Mouse (Mus musculus) layer of hippocampus, adult 18-20 months (tissue): ENCODE measurements around the gene Anxa9. TPM values are rescaled to one million over a fixed set of nuclear protein-coding genes. Genes with fewer than 3 reads are reported as not detected.

Source experiments
- DNase-seq, 2 experiments: peaks; one replicate each; pipeline ENCODE4 v3.0.0; 2022; ENCODE audit warnings: low spot score in 2 of 2
- total RNA-seq, 2 experiments: library from RNA; stranded (reverse); gene quantifications; 2 replicates each; pipeline ENCODE4 v1.2.3; 2021

Anxa9 gene
- total RNA-seq, 2 experiments from 2014 or later: 0.59 to 0.63 TPM

GRCm38 (mm10) chr3:95284501-95285281 is 22.3 kb downstream of the Anxa9 start:
- no peak for DNase-seq

DNA sequence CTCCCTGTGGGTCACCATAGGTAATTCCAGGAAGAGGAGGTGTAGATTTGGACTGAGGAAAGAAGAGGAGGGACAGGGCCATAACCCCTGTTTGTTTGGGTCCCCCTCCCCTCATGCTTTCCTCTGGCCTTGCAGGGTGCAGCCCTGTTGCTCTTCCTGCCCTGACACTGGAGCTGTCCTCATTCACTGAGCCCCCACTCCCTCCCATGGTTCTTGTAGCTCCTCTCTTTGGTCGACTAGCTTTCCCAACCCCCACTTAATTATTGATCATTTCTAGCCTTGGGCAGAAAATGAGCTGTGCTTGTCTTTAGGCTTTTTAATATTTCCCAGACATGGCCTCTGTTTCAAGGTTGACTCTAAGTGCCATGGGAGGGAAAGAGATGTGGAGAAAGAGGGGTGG is 22.9 kb downstream of the Anxa9 start:
- no peak for DNase-seq

- DNase-seq: peak in 1 of 2 experiments; percentile 11
Measured at GRCm38 (mm10) chr3:95283589-95283941, 23.4 kb downstream of the Anxa9 start.

GRCm38 (mm10) chr3:95282865-95283588 is 23.9 kb downstream of the Anxa9 start:
- DNase-seq: peak; percentile 56 to 77

DNA sequence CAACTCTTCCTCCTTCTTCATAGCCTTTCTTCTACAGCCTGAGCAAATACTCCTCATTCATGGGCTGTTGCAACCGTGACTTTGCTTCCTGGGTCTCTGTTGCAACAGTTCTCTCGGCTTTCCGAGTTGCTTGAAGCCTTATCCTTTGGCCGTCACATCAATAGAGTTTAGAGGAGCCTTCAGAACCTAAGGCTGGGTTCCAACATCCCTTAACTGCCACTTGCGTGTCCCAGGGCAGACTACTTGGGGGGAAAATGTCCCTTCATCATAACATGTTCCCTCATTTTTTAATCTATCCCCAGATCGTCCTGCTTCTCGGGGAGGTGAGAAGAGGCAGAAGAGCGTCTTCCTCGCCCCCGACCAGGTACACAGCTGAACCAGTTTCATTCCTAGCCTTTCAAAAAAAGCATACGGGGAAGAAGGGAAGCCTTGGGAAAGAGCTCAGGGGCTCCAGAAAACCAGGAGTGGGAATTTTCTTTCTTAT is 24.6 kb downstream of the Anxa9 start:
- peak in 1 of 2 experiments; percentile 23 for DNase-seq

GRCm38 (mm10) chr3:95281216-95282126 is 25.5 kb downstream of the Anxa9 start, which contains the start of the genes Mindy1 and Prune1:
Gene Mindy1, plus strand, starts transcription at chr3:95281345.
Gene Prune1, minus strand, starts transcription at chr3:95282076.
- DNase-seq: peak; percentile 98 to 99

- peak in 1 of 2 experiments; percentile 37 for DNase-seq
Measured at GRCm38 (mm10) chr3:95280747-95281146, 26.2 kb downstream of the Anxa9 start.

DNA sequence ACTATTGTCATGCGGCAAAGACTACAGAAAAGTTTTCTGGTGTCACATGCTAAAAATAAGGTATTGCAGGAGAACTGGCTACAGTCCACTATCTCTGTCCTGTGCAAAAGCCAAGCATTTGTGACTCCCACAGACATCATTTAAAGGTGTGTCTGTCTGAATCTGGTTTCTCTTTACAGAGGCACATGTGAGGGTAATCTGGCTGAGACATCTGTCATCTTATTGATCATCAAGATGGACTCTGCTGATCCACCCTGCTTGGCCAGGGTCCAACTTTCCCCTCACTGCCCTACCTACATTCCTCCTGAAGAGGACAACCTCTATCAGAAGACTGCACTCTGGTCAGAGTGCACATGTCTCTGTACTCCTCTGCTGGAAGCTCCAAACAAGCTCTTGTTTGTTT is 29.8 kb downstream of the Anxa9 start:
- DNase-seq: no peak

- no peak for DNase-seq
Measured at GRCm38 (mm10) chr3:95276428-95276934, 30.5 kb downstream of the Anxa9 start.

DNA sequence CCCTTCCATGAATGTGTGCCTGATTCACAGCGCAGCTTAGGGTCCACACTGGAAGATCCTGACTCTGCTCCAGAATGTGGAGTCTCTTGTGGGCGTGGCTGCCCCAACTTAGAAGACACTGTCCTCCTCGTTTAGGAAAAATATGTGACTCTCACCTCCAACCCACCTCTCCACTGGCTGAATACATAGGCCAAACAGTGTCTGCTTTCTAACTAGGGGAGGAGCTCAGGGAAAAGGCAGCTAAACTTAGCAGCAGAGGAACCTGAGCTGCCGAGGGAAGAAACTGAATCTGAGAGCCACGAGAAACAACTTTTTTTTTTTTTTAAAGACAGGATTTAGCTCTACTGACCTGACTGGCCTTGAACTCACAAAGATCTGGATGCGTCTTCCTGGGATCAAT is 31.8 kb downstream of the Anxa9 start:
- no peak for DNase-seq

GRCm38 (mm10) chr3:95274453-95274852 is 32.5 kb downstream of the Anxa9 start:
- no peak for DNase-seq

GRCm38 (mm10) chr3:95273471-95273870 is 33.5 kb downstream of the Anxa9 start:
- no peak for DNase-seq

DNA sequence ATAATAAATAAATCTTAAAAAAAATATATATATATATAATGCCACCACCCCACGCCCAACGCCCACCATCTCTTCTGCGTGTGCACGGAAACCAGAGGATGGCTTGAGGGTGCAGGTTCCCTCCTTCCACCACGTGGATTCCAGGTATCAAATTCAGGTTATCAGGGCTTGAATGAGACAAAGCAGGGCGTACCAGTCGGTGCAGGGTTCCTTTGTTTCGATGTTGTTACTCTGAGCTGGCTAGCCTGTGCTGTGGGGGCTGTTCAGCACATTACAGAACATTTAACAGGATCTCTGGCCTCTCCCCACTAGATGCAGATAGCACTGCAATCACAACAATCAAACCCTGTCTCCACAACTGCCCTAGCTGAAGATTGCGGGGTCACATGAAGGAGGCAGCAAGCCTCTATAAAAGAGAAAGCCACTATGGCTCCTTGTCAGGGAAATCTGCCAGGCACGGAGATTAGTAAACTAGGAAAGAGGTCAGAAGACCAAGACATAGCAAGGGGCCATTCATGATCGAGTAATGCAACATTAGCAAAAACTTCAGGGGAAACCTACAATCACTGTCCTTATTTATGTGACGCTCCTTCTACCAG is 36.1 kb downstream of the Anxa9 start:
- DNase-seq: no peak

GRCm38 (mm10) chr3:95269789-95270188 is 37.2 kb downstream of the Anxa9 start:
- peak in 1 of 2 experiments; percentile 59 for DNase-seq

DNA sequence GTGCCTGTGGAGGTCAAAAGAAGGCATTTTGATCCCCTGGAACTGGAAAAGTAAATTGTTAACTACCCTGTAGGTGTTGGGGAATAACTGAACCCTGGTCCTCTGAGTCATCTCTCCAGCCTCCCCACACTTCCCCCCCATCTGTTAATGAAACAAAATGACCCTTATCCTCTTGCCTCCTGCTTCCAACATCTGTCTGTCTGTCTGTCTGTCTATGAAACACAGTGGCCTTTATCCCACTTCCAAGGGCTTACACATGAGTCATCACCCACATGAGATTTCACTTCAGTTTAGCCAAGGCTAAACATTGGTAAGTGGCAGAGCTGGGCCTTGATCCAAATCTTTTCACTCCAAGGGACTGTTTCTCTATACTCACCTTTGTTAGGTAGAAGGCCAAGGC is 39.1 kb downstream of the Anxa9 start:
- no peak for DNase-seq

DNA sequence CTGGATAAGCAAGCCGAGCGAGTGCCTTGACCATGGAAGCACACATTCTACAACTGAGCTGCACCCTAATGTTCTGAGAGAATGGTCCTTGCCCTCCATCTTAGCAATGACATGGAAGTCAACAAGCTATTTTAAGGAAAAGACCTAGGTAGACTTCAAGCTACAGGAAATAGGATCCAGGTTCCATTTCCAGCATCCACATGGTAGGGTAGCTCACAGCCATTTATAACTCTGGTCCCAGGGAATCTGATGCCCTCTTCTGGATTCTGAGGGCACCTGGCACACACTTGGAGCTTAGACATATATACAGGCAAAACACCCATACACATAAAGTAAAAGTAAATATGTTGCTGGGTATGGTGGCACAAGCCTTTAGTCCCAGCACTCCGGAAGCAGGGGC is 40.9 kb downstream of the Anxa9 start:
- no peak for DNase-seq

DNA sequence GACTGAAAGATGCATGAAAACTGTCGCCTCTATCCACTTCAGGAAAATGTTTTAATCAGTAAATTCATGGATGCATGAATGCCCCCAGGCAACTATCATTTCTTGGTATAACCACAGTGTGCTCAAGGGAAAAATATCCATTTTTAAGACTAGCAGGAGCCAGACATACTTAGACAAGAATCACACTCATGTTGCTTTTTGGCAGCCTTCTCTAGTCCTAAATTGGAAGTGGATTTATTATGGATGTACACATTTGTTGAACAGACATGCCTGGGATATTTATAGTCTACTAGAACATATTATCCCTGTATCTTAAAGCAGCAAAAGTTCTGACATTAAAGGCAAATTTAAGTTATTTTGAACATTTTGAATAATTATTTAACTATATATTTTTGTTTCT is 42.3 kb downstream of the Anxa9 start:
- no peak for DNase-seq

DNA sequence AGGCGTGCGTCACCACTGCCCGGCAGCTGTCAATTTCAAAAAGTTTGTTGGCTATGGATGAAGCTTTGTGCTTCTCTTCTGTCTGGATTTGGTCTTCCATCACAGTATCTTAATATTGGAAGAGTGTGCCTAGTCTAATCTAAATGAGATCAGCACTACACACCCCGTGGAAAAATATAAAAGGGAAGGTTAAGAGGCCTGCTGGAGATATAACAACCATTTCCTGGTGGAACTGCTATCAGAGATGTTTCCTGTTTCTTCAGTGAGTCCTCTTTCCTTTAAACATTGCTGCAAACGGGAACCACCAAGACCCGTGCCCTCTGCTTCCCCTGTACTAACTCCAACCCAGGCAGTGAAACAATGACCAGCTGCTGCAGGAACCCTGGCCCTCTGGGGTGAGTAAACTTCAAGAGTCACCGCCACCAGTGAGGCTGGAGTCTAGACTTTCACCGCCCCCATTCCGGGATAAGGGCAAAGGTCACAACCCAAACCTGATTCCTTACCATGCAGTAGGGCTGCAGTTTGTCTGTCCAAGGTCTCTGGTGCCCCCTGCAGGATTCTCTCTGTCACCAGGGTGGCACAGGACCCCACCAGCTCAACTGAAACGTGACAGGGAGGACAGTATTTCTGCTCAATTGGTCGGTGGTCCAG is 43.8 kb downstream of the Anxa9 start:
- peak in 1 of 2 experiments; percentile 62 for DNase-seq

- no peak for DNase-seq
Measured at GRCm38 (mm10) chr3:95261975-95262374, 45.0 kb downstream of the Anxa9 start.

GRCm38 (mm10) chr3:95256931-95257330 is 50.0 kb downstream of the Anxa9 start:
- no peak for DNase-seq
